Mouse (Mus musculus) naive thymus-derived CD4-positive, alpha-beta T cell, adult 5 months (primary cell): ENCODE data around the gene Olfr1457. TPM values are rescaled to one million over a fixed set of nuclear protein-coding genes. Genes with fewer than 3 reads are reported as not detected.

Experiments used
- polyA plus RNA-seq: library from polyadenylated mRNA; unstranded; fragments of 100-300 nt; shearing (Covaris generic); gene quantifications from one replicate; pipeline ENCODE4 v1.2.1, GENCODE M21; 2017

The Olfr1457 gene
- polyA plus RNA-seq = not detected

GRCm38 (mm10) chr19:13097791-13098190 is at the start of gene Olfr1457:
Olfr1457 (minus strand) TSS chr19:13097891.

GRCm38 (mm10) chr19:13106675-13107074 is 9.0 kb upstream of the Olfr1457 start, which contains the start of gene Olfr1458:
Olfr1458 (minus strand) TSS chr19:13106775.

GRCm38 (mm10) chr19:13060310-13060709 is 37.4 kb downstream of the Olfr1457 start, which contains the start of gene Olfr1454:
Olfr1454 (plus strand) TSS chr19:13060610.

Other genes with a start within 250 kb of the Olfr1457 start
- 0.31 TPM for gene Olfr1444, start 240.6 kb downstream of the Olfr1457 start, polyA plus RNA-seq
- not detected for gene Olfr1445, start 214.0 kb downstream of the Olfr1457 start, polyA plus RNA-seq
- 0.34 TPM for gene Olfr1446, start 204.4 kb downstream of the Olfr1457 start, polyA plus RNA-seq
- gene Olfr1447, start 194.1 kb downstream of the Olfr1457 start, polyA plus RNA-seq = not detected
- gene Olfr1448, start 173.5 kb downstream of the Olfr1457 start, polyA plus RNA-seq = not detected
- gene Olfr1449, start 167.1 kb downstream of the Olfr1457 start, polyA plus RNA-seq = not detected
- not detected for gene Olfr1450, start 147.6 kb downstream of the Olfr1457 start, polyA plus RNA-seq
- gene Olfr1451, start 102.9 kb downstream of the Olfr1457 start, polyA plus RNA-seq = 0.20 TPM
- gene Olfr1453, start 69.6 kb downstream of the Olfr1457 start, polyA plus RNA-seq = not detected
- gene Olfr1454, start 37.3 kb downstream of the Olfr1457 start, polyA plus RNA-seq = not detected
- gene Olfr1458, start 8.9 kb upstream of the Olfr1457 start, polyA plus RNA-seq = not detected
- gene Olfr1459, start 51.7 kb upstream of the Olfr1457 start, polyA plus RNA-seq = not detected
- gene Olfr1461, start 65.1 kb upstream of the Olfr1457 start, polyA plus RNA-seq = not detected
- gene Olfr1462, start 87.8 kb upstream of the Olfr1457 start, polyA plus RNA-seq = not detected
- not detected for gene Olfr1463, start 133.4 kb upstream of the Olfr1457 start, polyA plus RNA-seq
- not detected for gene Olfr1465, start 217.7 kb upstream of the Olfr1457 start, polyA plus RNA-seq
- gene Olfr1466, start 241.0 kb upstream of the Olfr1457 start, polyA plus RNA-seq = not detected